Mouse (Mus musculus) retina, postnatal 7 days (tissue): ENCODE measurements around the gene Zbtb7b.

Source experiments
- DNase-seq: peaks from one replicate; pipeline ENCODE4 v3.0.0-alpha.2; 2012; ENCODE audit warnings: low read depth, low spot score

Gene Zbtb7b

DNA sequence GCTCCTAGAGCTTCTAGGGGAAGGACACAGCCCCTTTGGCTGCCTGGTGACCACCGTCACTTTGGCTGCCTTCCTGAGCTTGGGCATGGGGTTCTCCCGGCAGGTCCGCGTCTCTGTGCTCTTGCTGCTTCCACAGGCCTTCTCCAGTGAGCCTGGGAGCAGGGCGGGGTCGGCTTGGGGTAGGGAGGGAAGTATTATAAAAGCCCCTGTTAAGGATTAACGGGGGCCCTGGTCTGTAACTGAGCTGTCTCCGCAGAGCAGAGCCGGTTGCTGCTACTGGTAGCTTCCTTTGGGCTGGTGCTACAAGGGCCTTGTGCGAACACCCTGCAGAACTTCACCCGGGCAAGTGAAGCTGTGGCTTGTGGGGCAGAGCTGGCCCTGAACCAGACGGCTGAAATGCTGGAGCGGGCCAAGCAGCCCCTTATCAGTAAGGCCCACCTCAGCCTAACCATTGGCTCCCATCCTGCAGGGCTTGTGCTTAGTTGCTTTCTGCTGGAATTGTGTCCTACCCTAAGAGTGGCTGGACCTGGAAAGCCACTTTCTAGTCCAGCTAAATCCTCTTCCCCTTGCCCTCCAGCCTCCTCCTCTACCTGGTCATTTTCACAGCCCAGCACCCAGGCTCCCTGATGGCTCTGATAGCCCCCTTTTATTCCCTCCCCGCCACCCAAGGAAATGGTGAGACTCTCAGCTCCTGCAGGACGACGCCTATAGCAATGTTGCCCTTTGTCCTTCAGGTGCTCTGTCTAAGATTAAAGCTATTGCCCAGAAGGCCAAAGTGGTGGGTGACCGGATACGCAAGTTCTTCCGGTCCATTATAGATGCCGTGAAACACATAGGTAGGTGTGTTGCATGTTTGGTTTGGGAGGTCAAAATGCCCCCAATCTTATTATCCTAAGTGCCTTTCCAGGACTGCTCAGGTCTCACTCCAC lies 28.8 kb downstream of the Zbtb7b start:
- DNase-seq, result no peak

DNA sequence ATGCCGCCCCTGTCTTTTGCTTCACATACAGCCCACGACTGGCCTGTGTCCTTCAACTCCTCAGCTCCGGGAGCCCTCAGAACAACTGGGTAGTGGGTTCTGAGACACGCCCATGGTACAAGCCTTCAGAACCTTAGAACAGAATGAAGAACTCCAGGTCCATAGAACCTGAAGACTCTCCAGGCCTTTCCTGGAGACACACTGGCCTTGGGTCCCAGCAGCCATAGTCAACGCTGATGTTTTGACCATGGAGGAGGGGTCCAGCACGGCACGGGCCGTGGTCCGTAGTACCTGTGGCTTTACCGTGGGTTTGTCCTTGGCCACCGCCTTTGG lies 29.5 kb downstream of the Zbtb7b start, which contains the start of gene Dcst1:
Gene Dcst1, minus strand, starts transcription at position 101 of the 333 bp plus-strand sequence.
- no peak for DNase-seq

DNA sequence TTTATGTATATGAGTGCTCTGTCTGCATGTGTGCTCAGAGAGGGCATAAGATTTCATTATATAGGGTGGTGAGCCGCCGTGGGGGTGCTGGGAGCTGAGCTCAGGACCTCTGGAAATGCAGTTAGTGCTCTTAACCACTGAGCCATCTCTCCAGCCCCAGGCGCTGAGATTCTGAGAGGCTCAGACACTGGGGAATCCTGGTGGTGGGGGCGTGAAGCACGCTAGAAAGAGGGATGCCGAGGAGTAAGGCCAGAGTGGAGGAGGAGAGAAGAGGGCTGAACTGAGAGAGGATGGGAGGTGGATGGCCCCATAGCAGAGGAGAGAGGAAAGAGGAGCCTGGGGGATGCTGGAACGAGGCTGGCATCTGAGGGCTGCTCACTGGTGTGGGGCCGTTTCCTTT lies 29.9 kb downstream of the Zbtb7b start:
- DNase-seq, result no peak

DNA sequence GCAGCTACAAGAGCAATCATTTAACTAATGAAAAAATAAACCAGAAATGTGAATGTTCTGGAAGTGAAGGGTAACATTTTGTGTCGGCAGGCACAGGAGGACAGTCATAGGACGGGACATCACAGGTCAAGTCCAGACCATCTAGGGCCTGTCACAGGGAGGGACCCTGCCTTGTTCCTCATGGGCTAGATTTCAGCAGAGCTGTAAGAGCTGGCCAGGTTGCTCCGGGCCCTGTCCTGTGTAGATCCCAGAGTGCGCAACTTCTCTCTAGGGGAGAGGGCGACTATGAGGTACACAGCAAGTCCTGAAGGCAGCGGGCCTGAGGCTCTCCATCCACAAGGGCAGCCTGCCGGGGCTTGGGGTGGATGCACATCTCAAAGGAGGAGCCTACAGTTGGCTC lies 32.9 kb downstream of the Zbtb7b start, which contains the start of gene Dcst2:
Gene Dcst2, plus strand, starts transcription at position 301 of the 400 bp plus-strand sequence.
- DNase-seq, result no peak

DNA sequence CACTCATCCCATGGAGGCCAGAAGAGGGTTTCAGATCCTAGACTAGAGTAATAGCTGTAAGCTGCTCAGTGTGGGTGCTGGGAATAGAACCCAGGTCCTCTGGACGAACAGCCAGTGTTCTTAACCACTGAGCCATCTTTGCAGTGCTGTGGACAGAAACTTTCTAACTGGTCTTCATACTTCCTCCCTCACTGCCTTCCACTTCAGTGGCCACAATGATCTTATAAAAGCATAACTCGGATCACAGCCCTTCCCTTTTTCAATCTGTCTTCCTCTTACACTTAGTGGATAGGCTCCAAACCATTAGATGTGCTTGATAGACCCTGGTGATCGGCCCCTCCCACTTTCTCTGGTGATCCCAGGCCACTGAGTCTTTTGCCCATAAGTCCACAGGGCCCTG lies 34.3 kb downstream of the Zbtb7b start:
- DNase-seq, result no peak

DNA sequence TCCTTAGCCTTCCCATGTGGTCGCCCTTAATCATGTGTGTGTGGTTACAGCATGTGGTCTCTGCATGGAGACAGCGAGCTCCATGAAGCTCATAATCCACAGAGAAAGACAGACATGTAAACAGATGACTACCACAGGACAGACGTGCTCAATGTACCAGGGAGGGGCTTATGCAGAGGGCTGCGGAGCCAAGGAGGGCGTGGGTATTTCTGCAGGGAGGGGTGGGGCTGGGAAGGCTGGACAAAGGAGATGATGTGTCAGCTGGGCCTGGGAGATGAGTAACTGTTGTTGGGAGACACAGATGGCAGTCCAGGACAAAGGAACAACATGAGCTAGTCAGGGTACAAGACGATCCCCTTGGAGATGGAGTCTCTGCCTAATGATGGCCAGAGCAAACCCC lies 34.9 kb downstream of the Zbtb7b start:
- DNase-seq, result no peak

DNA sequence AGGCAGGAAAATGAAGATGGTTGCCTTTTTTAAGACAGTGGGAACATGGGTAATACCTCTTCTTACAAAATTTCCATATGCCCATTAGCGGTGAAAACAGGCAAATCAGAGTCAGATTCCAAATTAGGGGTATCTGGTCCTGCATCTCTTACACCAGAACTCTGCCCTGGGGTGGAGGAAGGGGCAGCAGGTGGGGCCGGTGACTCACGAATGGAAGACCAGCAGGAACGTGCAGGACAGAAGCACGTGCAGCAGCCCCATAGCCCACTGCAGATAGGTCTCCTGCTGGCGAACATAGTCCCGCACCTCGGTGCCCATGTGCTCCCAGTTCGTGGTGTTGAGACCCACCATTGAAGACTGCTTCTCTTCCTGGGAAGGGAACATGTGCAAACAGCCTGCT lies 38.5 kb downstream of the Zbtb7b start:
- DNase-seq, result no peak

DNA sequence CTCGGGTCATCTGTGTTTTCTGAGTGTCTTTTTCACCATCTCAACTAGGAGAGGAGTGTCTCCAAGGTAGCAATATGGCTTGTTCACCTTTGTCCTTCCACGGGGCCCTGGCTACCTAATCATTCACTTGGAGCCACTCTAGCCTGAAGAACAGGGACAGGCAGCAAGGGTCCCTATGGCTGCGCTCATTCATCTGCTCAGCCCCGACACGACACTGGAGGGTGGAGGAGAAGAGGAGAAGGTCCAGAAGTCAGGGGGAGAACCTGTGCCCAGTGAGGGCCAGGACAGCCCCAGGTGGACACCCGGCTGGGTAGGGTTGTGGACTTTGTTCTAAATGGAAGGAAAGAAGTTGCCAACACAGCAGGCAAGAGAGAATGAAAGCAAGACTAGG lies 39.1 kb downstream of the Zbtb7b start:
- no peak for DNase-seq

DNA sequence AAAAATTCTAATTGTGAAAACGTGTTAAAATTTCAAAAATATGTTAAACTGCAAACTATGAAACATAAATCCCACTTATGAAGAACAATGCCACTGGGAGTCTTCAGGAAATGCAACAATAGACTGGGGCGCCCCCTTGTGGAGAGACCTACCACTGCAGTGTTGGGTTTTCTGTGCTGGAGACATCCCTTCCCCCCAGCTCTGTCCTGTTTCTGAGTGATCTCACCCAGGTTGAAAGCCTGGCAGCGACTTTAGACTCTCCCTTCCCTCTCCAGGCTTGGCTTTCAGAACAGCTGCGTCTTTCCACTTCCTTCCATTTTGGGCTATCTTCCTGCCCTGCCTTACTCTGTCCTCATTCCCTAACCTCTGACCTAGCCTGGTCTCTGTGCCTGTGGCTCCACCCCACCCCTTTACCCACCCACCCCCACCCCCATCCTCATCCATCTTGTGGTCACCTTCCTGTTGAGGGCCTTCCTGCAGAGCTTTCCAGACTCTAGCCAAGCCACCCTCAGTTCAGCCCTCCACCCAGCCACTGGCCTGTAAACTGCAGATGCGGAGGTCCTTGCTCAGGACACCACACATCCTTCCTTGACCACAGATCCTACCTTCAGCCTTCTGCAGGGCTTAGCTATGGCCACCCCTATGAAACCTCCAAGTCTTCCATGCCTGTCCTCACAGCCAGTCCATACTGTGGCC lies 39.6 kb downstream of the Zbtb7b start:
- peak; percentile 70 for DNase-seq

DNA sequence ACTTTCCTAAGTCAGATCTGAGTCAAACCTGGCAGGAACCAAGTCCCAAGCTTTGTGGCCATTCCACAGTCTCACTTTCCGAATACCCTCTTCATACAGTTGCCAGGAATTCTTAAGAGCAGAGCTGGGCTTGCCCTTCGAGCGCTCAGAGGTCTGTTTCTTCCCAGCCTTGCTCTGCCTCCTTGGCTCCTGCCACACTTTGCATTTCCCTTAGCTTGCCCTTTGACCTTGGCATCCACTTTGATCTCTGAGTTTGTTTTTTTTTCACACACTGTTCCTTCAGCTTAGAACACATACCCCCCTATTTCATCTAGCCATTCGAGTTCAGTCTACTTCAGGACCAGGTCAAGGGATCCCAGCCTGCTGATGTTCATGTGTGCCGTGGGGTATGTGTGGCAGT lies 43.3 kb downstream of the Zbtb7b start:
- DNase-seq, result no peak

DNA sequence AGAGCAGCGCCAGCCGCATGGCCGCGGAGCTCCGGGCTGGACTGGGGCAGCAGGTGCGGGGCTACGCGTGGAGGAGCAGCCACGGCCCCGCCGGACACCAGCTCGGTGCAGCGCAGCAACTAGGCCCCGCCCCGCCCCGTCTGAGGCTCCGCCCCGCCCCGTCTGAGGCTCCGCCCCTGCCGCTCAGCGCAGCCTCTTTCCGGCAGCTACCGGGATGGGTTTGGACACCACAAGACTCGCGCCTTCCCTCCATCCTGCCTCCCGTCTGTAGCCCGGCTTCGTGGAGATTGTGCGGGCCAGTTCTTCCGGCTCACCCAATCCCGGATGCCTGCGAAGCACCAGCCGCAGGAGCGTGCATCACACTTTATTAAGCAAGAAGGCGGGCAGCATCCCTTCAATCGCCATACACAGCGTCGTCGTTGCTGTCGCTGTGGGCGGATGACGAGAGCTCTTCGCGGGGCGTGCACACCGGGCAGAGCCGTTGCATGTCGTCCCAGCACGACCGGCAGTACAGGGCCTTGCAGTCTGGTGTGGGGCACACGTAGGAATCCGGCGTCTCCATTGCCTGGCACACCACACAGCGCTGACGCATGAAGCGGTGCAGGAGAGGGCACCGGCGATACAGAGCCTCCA lies 44.6 kb downstream of the Zbtb7b start, which contains the start of gene Adam15:
Gene Adam15, minus strand, starts transcription at position 128 of the 633 bp plus-strand sequence.
- DNase-seq, result peak; percentile 75

DNA sequence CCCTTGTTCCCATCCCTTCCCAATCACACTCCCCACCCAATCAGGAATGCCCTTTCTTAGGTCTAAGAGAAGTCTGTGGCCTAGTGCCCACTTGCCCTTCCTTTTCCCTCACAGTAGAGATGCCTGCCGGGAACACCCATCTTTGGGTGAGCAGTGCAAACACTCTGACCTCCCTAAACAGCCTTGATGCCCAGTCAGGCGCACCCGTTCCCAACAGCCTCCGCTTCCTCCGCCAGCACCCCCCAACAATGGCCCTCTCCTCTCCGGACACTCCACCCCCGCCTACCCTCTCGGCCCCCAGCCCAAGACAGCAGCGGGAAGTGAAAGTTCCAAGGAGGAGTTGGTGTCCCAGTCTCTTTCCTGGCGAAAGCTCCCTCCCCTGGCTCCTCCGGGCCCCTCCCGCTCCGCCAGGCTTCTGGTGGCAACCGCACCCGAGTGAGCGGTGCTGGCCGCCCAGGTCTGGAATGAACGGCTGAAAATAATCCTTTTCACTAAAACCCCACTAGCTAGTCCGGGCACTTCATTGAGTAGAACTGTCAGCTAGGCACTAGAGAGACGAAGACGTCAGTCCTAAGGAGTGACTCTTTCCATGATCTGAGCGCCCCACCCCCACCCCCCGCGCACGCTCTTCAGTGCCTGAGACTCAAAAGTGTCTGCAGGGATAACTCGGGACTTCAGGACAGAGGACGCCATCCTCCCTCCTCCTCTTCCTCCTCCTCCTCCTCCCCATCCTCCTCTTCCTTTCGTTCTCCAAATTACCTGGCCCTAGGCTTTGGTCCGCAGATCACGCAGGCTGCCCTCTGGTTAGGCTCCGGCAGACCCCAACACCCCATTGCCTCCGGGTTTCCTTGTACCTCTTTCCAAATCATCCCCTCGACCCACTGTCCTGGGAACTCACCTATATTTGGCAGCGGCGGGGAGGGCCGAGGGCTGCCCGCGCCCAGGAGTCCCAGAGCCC lies 45.4 kb downstream of the Zbtb7b start:
- no peak for DNase-seq

DNA sequence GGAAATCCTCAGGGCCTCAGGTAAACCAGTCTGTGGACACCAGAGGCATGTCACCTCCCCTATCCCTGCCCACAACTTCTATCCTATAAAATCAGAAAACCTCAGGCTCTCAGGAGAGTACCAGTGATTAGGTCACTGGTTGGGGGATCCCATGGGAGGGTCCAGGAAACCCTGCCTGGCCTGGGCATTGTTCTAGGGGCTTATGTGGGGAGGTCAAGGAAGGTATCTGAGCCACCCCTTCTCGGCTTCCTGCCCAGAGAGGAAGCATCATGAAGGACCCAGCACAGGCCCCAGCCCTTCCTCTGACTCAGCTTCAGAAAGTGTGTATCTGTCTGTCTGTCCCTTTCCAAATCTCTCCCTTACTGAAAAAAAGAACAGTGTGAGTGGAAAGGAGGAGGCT lies 46.7 kb downstream of the Zbtb7b start:
- no peak for DNase-seq

DNA sequence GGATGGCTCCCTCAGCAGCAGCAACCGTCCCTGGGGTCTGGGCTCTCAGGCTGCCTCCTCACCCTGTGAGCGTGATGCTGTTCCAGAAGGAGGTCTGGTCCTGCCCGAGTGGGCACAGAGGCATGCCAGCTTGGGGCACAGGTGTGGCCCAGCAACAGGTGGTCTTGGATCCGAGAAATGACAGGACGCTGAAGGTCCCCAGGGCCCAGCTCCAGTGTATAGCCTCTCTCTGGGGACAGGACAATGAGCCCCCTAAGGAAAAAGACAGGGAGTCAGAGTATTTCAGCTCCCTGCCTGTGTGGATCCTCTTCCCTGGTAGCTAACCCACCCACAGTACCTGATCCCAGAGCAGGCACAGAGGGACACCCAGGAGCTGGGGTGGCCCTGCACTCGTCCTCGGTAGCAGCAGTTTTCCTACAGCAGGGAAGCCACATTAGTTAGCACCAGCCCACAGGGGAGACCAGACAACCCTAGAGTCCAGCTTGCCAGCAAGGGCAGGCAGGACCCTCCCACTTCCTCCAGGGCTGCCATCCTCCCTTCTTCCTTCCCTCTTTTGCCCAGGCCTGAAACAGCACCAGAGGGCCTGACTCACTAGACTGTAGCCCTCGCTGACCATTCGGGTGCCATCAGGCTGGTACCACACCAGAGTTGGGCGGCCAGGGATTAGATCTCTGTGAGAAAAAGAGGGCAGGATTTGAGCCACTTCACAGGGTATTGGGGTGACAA lies 47.6 kb downstream of the Zbtb7b start:
- DNase-seq, result no peak

DNA sequence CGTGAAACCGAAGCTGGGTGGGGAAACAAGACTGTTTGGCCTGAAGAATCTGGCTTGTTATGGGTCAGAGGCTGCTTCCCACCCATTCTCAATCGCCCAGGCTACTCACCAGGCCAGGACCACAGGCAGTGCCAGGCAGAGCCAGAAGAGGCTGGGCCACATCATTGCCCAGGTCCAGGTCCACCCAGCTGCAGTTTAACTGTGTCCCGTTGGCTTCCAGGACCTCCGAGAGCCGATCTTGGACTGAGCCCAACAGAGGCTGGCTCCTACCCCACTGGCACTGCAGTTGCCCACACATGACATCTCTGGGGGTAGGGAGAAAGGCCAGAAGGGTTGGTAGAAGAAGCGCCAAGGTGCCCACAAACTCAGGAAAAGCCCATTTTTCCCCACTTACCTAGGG lies 51.3 kb downstream of the Zbtb7b start:
- DNase-seq, result no peak

DNA sequence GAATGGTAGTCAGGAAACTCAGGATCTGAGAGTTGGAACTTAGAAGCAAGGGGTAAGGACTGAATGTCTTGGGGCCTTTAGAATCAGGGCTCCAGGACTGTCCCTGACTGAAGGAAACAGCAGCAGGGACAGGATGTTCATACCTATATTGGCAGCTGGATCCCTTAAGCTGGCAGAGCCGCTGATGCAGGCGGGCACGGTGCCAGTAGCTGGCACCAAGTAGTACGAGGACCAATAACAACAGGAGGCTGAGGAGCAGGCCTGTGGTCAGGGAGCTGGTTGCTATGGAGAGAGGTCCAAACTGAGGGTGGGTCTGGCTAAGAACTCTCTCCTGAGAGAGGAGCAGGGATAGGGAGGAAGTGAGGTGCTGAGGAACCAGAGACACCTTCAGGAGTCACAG lies 52.8 kb downstream of the Zbtb7b start:
- DNase-seq, result no peak

DNA sequence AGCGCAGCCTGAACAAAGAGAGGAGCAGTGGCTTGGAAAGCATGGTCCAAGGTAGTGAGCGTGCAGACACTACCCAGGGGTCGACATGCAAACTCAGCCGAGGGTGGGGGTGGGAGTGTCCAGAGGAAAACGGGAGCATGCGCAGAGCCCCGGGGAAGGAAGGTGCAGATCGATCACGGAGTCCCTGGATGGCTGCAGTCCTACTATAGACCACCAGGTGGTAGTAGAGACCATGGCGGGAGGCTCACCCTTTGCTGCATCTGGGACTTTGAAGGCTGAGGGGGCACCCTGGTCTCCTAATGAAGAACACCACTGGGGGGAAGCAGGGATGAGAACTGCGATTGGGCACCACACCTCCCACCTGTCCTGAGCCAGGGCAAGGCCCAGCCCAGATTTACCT lies 54.1 kb downstream of the Zbtb7b start:
- peak; percentile 73 for DNase-seq

DNA sequence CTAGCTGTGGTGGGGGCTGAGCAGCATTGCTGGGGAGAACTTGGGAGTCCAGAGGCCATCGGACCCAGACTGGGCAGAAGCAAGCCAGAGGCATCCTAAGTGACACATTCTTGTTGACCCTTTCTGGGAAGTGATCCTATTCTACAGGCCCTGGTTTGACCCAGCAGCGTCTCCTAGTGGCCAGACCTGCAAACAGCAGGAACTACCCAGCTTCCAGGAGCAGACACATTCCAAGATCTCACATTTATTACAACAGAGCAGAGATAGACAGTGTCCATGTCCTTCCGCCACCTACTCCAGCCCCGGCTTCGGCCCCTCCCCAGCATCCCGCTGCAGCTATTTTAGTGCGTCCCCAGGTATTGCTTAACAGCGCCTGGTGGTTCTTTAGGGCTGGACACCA lies 55.2 kb downstream of the Zbtb7b start:
- no peak for DNase-seq

DNA sequence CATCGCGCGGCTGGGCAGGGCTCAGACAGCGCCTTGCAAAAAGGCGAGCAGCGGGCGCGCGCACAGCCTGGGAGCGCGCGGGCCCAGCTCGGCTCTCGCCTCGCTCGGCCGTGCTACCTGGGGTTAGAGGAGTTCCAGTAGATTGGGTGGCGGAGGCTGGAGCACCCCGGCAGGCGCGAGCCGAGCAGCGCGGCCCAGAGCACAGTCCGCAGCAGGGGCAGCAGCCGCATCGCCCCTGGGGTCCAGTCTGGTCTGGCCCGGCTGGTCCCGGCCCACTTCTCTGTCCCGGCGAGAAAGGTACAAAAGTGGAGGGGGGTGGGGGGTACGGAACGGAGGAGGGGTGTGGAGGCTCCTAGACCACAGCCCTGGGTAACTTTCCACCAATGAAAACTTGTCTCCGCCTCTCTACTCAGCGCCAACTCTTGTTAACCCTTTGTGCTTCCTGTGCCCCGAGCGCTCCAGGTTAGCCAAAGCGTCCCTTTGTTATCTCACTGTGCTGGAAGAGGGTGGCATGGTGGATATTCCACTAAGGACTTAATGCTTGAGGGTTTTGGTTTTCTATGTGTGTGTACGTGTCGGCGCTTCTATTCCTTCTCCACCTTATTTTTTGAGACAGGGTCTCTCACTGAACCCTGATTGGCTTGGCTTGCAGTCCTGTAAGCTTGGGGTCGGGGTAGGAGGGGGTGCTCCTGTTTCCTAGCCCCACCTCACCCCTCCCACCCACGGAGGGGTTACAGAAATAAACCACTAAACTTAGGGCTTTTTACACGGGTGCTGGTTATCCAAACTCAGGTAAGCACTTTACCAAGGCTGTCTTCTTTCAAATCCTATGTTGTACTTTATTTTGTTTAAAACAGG lies 56.6 kb downstream of the Zbtb7b start, which contains the start of gene Efna4:
Gene Efna4, minus strand, starts transcription at position 308 of the 858 bp plus-strand sequence.
- DNase-seq, result no peak
